Mouse (Mus musculus) large intestine, adult 2 months (tissue): ENCODE measurements at regions not wholly inside any gene's neighbourhood (a gene's known extent, or its start where the extent isn't known, plus 50 kb on each side); places are given as distances from the start of the nearest gene placed in this dataset.
"Not testable (repeated sequence)": the region's sequence is repeated elsewhere in the genome, so short reads cannot be mapped to it uniquely, and the experiment has no call there.

ENCODE experiments used
- DNase-seq: peaks from one replicate; pipeline ENCODE4 v3.0.0-alpha.2; 2012; ENCODE audit warnings: low read depth, low spot score
- WGBS: fragments of 180-500 bp; shearing (Covaris S2); methylation state at CpG from one replicate; pipeline ENCODE4 v1.1.7; 2018; 5-methylcytosine and 5-hydroxymethylcytosine counted together

- WGBS: 92% methylated on average over 4 of the region's 4 CpGs
- DNase-seq: no peak
Measured at GRCm38 (mm10) chr3:18295921-18296320, 347.7 kb downstream of the Cypt12 start.

DNA sequence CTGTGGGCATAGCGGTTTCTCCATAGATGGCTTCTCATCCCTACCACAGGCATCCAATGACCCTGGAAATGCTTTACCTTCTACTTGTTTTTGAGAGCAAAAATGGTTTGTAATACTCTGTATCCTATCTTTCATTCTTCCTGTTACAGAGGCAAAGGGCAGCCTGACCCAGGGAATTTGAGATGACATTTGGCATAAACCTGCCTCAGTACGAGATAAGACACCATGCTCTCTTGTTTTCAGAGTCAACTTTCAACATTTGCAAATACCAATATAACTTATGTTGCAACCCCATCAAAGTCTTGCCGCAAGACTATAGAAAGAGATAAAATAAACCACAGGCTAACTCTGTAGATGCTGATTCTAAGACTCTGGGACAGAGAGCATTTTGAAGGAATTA lies 350.5 kb downstream of the Cypt12 start:
- no peak for DNase-seq
- 67% methylated on average over 3 of the region's 3 CpGs for WGBS

DNA sequence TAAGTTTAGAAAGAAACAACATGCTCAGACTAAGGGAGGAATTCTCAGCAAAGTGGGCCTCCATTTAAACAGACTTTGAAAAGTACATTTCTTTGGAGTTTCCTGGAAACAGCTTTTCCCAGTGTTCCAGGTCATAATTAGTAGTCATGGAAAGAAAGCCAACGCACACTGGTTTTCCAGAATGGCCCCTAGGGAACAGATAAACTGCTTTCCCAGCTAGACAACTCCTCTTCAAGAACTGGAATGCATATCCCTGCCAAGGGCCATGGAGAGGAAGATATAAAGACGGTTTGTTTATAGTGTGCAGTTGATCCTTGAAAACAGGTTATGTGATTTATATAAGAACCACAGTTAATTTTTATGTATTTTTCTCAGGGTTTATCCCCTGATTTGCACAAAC lies 351.3 kb downstream of the Cypt12 start:
- WGBS: 49% methylated on average over 2 of the region's 2 CpGs
- DNase-seq: no peak

- DNase-seq: no peak
- WGBS: 66% methylated on average over 2 of the region's 2 CpGs
Measured at GRCm38 (mm10) chr3:18319433-18319832, 371.2 kb downstream of the Cypt12 start.

GRCm38 (mm10) chr3:18333182-18333581 lies 385.0 kb downstream of the Cypt12 start:
- no peak for DNase-seq

- 44% methylated on average over 1 of the region's 1 CpGs for WGBS
- peak; percentile 4 for DNase-seq
Measured at GRCm38 (mm10) chr3:18339189-18339588, 391.0 kb downstream of the Cypt12 start.

- DNase-seq: no peak
- 74% methylated on average over 8 of the region's 8 CpGs for WGBS
Measured at GRCm38 (mm10) chr3:18341757-18342156, 393.5 kb downstream of the Cypt12 start.

- WGBS: 75% methylated on average over 8 of the region's 8 CpGs
- DNase-seq: no peak
Measured at GRCm38 (mm10) chr3:18378014-18379005, 430.1 kb downstream of the Cypt12 start.

DNA sequence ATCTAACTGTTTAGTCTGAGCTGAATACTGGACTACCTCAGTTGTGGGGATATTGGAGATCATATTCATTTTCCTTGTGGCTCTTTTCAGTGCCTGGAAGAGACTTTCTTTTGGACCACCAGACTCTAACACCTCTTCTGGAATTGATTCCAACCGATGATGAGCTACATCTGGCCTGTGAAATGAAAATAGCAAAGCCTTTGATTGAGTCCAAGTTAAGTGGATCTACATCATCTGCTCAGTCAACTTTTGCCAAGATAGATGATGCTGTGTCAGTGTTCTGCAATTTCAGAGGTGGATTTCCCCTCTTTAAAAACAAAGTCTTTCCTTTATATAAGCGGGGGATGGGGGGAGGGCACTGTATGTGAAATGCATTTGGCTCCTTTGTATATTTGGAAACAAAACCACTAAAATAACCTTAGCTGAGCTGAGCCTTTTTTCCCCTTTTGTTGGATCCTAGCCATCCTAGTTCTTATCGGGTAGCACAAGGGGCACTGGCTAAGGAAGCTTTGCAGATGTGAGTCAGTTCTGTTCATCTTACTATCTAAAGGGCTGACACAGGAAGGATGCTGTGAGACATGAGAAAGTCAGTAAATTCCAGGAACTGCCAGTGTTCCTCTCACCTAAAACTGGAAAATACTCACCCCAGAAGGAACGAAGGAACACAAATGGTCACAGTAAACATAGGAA lies 473.8 kb downstream of the Cypt12 start:
- WGBS: 68% methylated on average over 4 of the region's 4 CpGs
- no peak for DNase-seq

DNA sequence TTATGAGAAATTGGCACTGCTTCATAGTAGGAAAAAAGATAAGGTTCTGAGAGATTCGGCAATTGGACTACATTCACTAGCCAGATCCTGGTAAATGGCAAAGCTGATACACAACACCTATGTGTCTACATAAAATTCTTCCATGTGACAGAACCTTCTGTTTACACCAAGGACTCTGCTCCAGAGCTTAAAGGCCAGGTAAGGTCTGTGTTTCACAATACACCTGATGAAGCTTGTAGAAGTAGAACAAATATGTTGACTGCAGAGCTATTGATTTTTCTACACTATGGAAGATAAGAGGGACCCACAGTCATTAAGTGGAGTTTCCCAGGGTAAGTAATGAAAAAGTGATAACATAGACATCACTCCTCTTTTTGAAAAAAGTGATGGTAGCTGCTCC lies 480.7 kb downstream of the Cypt12 start:
- DNase-seq: no peak
- 97% methylated on average over 1 of the region's 1 CpGs for WGBS

DNA sequence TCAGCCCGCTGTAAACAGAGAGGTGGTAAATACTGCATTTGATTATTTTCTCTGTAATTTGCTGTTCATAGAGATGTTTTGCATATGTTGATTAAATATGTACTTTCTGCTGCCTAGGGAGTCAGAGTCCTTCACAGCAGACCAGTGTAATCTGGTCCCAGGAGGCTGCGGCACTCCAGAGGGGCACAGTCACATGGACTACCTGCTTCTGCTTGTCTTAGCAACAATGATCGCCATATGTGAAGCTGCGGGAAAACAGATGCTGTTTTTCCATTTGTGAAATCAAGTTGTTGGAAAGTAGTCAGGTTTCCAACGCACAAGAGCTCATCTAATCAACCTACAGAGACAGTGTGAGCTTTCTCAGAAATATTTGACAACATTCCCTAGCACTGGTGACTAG lies 490.6 kb downstream of the Cypt12 start:
- WGBS: 75% methylated on average over 5 of the region's 5 CpGs
- no peak for DNase-seq

GRCm38 (mm10) chr3:18452197-18452933 lies 504.2 kb downstream of the Cypt12 start:
- WGBS: 30% methylated on average over 3 of the region's 3 CpGs
- peak; percentile 37 for DNase-seq

GRCm38 (mm10) chr3:18453220-18453985 lies 505.2 kb downstream of the Cypt12 start:
- no peak for DNase-seq
- 95% methylated on average over 3 of the region's 3 CpGs for WGBS

GRCm38 (mm10) chr3:18453986-18454291 lies 505.7 kb downstream of the Cypt12 start:
- no peak for DNase-seq
- WGBS: 90% methylated on average over 2 of the region's 2 CpGs

DNA sequence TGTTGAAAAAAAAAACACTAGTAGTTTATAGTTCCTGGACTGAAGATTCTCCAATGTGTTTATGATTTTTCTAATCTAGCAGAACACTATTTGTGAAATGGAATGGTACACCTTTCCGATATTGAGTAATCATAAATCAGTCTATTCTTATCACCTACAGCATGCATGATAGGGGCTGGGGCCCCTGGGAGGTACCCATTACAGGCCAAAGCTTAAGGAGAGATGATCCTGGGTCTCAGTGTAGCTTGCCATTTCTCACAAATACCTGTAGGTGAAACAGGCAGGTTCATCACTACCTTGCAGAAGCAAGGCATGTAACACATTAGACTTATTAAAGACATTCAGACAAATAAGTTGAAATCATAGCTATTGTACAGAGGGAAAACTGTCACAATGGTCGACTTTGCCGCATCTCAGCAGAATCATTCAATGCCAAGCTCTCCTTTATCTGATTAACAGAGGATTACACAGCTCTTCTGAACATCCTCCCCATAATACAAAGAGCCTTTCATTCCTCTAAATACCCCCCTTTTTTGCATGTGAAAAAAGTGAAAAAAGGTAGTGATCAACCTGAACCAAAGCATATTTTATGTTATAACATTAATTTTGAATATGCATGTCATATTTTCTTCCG lies 506.5 kb downstream of the Cypt12 start:
- not testable (repeated sequence) for DNase-seq
- 88% methylated on average over 4 of the region's 4 CpGs for WGBS

DNA sequence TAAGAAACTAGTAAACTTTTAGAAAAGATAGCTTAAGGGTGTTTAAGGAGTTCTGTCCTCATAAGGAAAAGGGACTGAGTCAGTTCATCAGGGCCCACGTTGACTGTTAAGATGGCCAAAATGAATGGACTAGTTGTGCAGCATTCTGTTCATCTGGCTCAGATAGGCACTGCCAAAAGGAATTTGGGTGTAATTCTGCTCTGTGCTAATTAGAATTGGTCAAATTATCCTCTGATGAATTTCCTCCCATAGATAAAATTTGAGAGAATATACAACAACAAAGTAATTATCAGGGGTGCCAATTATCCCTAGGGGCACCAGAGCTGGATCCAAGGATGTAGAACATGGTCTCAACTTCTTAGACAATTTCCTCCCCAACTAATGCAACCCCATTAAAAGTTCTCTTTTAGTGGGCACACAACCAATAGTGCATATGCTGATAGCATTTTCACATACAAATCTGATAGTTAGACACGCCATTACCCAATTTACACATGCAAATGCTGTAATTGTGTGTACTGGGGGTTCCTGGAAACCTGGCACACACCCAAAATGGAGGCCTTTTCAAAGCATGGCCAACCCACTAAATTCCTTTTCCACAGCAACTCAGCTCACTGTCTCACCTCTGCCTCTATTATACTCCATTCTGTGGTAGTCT lies 508.0 kb downstream of the Cypt12 start:
- 77% methylated on average over 2 of the region's 2 CpGs for WGBS
- DNase-seq: no peak

DNA sequence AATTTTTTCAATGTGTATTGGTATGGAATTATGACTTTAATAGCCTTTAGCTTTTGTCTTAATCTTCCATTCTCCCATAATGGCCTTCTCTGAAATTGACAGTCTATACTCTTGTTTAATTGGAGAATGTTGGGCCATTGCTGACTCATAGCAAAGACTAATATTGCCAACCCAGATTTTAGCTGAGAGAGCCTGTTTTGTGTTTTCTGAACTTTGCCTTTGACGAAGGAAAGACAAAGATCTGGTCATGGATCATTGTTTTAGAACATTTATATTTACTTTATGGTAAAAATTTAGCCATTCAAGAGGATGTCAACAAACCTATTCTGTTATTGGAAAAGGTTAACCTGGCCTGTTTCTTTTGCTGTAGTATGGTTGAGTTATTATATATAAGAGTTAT lies 512.1 kb downstream of the Cypt12 start:
- 45% methylated on average over 1 of the region's 1 CpGs for WGBS
- no peak for DNase-seq

- 75% methylated on average over 3 of the region's 3 CpGs for WGBS
- no peak for DNase-seq
Measured at GRCm38 (mm10) chr3:18471846-18472245, 523.6 kb downstream of the Cypt12 start.

DNA sequence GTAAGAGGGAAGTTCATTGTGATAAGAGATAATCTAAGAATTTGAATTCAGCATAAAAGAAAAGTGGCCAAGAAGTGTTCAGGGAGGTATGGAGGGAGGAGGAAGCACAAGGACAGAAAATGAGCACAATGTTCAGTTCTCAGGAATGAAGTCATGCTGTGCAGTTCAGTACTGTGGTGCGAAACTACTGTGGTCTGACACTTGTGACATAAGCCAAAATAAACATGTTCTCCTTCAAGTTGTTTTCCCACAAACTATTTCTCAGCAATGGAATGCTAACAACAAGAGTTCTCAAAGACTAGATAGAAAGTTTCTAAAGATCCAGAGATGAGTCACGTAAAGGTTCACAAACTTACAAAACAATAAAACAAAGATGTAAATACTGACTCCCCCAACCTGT lies 531.3 kb downstream of the Cypt12 start:
- 70% methylated on average over 2 of the region's 2 CpGs for WGBS

More for the DNA sequence above, 531.3 kb downstream of the Cypt12 start:
- DNase-seq: no peak
